Mouse (Mus musculus) kidney, adult 11 months (tissue): ENCODE data around the gene Platr17.

ENCODE experiments used
- DNase-seq: peaks from one replicate; pipeline ENCODE4 v3.0.0; 2022

The Platr17 gene

DNA sequence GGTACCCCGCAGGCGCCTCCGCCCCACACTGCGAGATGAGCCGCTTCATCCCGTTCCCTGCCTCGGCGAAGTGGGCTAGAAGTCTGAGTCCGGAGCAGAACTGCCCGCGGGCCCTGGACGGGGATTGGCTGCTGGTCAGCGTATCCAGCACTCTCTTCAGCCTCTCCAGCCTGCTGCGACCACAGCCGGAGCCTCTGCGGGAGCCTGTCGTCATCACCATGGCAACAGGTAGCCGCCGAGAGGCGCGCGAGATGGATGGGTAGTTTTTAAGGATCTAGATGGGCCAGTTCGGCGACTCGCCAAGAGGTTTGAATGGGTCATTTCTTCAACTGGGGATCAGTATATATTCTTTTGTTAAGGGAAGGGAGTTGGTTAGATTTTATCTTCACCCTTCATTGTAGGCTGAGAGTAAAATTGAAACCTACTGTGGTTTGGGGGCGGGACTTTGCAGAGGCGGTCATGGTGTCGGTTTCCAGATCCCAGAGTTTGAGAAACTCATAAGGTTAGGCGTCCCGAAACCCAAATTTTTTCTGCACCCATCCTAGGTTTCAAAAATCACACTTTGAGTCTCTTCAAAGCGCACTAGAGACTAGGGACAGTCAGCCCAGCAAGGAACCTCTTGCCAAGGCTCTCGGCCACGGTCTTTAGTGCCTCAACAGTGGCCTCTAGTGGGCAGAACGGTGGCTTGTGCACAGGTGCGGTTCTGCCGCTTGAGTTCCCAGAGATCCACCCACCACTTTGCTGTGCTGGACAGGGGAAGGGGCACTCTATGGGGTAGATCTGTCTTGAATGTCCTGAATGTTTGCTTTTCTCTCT is 15.6 kb downstream of the Platr17 start:
- DNase-seq, result peak; percentile 82

- no peak for DNase-seq
These were observed 16.4 kb downstream of the Platr17 start for GRCm38 (mm10) chr17:33921361-33921760.

DNA sequence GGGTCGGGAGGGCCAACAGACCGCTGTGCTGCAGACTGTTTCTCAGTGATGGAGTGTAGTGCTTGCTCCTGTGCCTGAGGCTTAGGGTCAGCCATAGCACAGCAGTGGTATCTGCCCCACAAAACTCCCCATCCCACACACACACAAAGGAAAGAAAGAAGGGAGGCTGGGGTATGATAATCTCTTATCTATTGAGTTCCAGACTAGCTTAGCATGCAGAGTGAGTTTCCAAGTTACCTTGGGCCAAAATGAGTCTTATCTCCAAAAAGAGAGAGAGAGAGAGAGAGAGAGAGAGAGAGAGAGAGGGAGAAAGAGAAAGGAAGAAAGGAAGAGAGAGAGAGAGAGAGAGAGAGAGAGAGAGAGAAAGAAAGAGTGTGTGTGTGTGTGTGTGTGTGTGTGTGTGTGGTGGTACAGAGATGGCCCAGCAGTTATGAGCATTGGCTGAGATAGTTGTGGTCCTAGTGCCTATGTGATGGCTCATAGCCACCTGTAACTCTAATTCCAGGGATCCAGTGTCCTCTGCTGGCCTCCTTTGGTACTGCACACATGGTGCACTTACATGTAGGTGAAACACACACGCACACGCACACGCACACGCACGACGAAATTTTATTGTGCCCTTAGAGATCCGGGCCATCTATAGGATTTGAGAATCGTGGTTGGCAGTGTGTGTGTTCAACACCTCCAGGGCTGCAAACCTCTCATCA is 19.8 kb downstream of the Platr17 start:
- DNase-seq, result no peak

- no peak for DNase-seq
These were observed 20.6 kb downstream of the Platr17 start for GRCm38 (mm10) chr17:33925406-33926116.

GRCm38 (mm10) chr17:33926207-33926932 is 21.4 kb downstream of the Platr17 start:
- DNase-seq, result no peak

DNA sequence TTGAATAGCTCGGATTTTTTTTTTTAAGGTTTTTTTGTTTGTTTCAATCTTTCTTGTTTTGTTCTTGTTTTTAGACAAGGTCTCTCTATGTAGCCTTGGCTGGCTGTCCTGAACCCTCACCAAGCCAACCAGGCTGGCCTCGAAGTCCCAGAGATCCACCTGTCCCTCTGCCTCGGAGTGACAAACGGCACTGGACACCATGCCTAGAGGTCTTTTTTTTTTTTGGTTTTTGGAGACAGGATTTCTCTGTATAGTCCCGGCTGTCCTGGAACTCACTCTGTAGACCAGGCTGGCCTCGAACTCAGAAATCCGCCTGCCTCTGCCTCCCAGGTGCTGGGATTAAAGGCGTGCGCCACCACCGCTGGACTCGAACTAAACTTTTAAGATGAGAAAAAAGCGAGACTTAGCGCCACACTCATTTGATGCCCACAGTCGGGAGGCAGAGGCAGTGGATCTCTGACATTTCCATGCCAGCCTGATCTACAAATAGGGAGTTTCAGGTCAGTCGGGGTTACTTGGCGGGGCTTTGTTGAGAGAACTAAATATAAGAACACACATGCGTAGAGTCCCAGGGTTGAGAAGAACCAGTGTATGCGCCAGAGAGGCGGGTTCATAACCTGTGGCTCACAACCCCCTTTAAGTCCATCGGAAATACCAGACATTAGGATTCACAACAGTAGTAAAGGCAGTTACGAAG is 23.5 kb downstream of the Platr17 start:
- no peak for DNase-seq

GRCm38 (mm10) chr17:33929371-33930279 is 24.7 kb downstream of the Platr17 start, which contains the start of gene Rgl2:
Gene Rgl2 (plus strand): TSS chr17:33929543.
- DNase-seq, result peak; percentile 84

DNA sequence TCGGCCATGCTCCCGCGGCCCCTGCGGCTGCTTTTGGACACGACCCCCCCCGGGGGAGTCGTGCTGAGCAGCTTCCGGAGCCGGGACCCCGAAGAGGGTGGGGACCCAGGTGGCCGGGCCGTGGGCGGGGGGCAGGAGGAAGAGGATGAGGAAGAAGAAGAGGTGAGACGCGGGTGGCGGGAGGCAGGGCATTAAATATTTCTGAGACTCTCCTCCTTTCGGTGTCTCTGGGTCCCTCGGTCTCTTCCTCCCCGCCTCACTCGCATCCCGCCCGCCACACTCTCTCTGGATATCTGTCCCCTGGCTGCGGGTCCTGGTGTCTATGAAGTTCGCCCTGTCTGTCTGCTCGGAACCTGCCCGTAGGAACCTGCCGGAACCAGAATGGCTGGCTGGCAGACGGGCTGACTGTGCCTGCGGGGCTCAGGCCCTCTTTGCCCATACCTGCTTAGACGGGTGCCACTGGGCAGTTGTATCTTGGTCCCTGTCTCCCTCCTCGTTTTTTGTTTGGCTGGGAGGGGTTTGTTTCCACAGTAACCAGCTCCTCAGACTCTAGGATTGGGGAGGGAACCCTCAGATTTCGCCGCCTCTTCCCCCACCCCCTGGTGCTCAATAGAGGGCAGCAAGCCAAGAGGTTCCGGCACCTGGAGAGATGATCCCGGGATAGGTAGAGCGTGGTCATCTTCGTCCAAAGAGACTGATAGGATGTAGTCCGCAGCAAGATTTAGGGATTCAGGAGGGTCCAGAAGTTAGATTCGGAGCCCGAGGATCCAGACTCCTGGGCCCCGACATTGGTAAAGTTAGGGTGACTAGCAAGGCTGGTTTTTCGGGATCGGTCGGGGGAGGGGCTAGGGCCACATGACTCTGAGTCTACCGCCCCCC is 25.6 kb downstream of the Platr17 start:
- peak; percentile 79 for DNase-seq

- no peak for DNase-seq
These were observed 26.4 kb downstream of the Platr17 start for GRCm38 (mm10) chr17:33931159-33931866.

- DNase-seq, result no peak
These were observed 27.0 kb downstream of the Platr17 start for GRCm38 (mm10) chr17:33931947-33932346.

GRCm38 (mm10) chr17:33932448-33932847 is 27.5 kb downstream of the Platr17 start:
- no peak for DNase-seq

GRCm38 (mm10) chr17:33932970-33933369 is 28.0 kb downstream of the Platr17 start:
- DNase-seq, result no peak

DNA sequence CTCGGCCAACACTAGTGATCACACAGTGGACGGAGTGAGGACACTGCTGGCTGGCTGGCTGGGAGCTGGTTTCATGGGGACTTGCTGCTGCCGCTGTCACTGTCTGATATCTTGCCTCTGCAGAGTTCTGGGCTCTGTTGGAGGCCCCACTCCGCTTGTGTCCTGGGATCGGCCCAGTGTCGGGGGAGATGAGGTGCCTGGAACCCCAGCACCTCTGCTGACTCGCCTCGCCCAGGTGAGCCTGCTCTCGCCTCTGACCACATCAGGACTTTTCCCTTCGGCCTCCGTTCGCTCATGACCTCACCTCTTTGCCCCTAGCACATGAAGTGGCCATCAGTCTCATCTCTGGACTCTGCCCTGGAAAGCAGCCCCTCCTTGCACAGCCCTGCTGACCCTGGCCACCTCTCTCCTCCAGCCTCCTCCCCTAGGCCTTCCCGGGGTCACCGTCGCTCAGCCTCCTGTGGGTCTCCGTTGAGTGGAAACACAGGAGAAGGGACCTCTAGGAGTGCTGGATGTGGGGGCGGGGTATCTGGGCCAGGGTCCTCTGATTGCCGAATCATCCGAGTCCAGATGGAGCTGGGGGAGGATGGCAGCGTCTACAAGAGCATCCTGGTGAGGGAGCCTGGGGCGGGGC is 30.6 kb downstream of the Platr17 start:
- no peak for DNase-seq

- no peak for DNase-seq
These were observed 32.1 kb downstream of the Platr17 start for GRCm38 (mm10) chr17:33936993-33937392.

- DNase-seq, result no peak
These were observed 33.8 kb downstream of the Platr17 start for GRCm38 (mm10) chr17:33938783-33939182.

- peak; percentile 88 for DNase-seq
These were observed 35.4 kb downstream of the Platr17 start, which contains the start of the genes Pfdn6 and Wdr46 for GRCm38 (mm10) chr17:33940206-33940805. Gene Pfdn6 (minus strand): TSS chr17:33940343. Gene Wdr46 (plus strand): TSS chr17:33940660.

DNA sequence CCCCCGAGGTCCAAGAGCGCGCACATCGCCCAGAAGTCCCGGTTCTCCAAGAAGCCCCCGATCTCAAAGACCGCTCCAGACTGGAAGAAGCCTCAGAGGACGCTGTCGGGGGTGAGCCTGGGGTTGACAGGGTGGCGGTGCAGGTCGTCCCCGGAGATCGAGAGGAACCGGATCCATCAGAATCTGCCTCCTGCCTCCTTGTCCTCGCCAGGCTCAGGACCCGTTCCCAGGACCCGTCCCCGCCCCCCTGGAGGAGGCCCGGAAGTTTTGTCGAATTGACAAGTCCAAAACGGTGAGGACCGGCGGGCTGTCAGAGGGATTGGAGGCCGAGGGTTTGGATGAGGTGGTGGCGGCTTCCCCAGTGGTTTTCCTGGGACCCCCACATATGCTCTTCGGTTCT is 36.0 kb downstream of the Platr17 start:
- no peak for DNase-seq

DNA sequence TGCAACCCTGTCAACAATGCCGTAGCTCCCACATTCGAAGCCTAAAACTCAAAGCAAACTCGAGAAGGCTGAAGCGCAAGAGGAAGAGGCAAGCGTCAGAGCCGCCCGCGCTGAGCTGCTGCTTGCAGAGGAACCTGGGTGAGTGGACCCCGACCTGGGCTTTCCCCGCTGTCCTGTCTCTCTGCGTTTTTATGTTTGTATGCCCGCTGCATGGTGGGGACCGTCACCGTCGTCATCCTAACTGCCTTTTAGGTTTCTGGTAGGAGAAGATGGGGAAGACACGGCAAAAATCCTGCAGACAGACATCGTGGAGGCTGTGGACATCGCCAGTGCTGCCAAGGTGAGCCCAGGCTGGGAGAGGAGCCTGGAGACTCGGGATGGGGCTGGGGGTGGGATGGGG is 36.4 kb downstream of the Platr17 start:
- no peak for DNase-seq
